Mouse (Mus musculus): ENCODE measurements at regions not wholly inside any gene's neighbourhood (a gene's known extent, or its start where the extent isn't known, plus 50 kb on each side); places are given as distances from the start of the nearest gene placed in this dataset.
"Not testable (repeated sequence)": the region's sequence is repeated elsewhere in the genome, so short reads cannot be mapped to it uniquely, and the experiment has no call there.

- not testable (repeated sequence) for H3K27me3 ChIP-seq (ENCODE audit: insufficient read depth, low read length); H3K4me3 ChIP-seq (replicated peaks; ENCODE audit: low read length); H3K36me3 ChIP-seq (ENCODE audit: insufficient read depth, low read length); H3K9me3 ChIP-seq (ENCODE audit: low read length)
- peaks cover 19% of the 10 kb centered on the region for H3K4me1 ChIP-seq (replicated peaks; ENCODE audit: low read depth, low read length)
- peak; percentile 94 for TF ChIP-seq NANOG (IDR thresholded peaks at IDR 0.05; ENCODE audit: borderline replicate concordance, low read length)
Measured at GRCm38 (mm10) chr3:157423447-157423846, 110.5 kb upstream of the Zranb2 start.

GRCm38 (mm10) chr3:157426720-157427119, 107.2 kb upstream of the Zranb2 start:
- no peak for TF ChIP-seq NANOG (IDR thresholded peaks at IDR 0.05; ENCODE audit: borderline replicate concordance, low read length)
- TF ChIP-seq CTCF (conservative IDR thresholded peaks at IDR 0.05; ENCODE audit: low read length): no peak
- no peak for TF ChIP-seq POU5F1 (IDR thresholded peaks at IDR 0.05; ENCODE audit: borderline replicate concordance, low read length)
- H3K4me3 ChIP-seq (replicated peaks; ENCODE audit: low read length): no peak overlapping the region
- H3K9me3 ChIP-seq (ENCODE audit: low read length): no peaks in the 10 kb centered on the region
- H3K36me3 ChIP-seq (ENCODE audit: insufficient read depth, low read length): no peaks in the 10 kb centered on the region
- H3K4me1 ChIP-seq (replicated peaks; ENCODE audit: low read depth, low read length): peaks cover 19% of the 10 kb centered on the region
- H3K27me3 ChIP-seq (ENCODE audit: insufficient read depth, low read length): no peaks in the 10 kb centered on the region

GRCm38 (mm10) chr3:157449794-157450193, 84.2 kb upstream of the Zranb2 start:
- H3K27me3 ChIP-seq (ENCODE audit: insufficient read depth, low read length): no peaks in the 10 kb centered on the region
- TF ChIP-seq NANOG (IDR thresholded peaks at IDR 0.05; ENCODE audit: borderline replicate concordance, low read length) (no peak), POU5F1 (IDR thresholded peaks at IDR 0.05; ENCODE audit: borderline replicate concordance, low read length) (no peak), CTCF (conservative IDR thresholded peaks at IDR 0.05; ENCODE audit: low read length) (peak; percentile 27)
- H3K9me3 ChIP-seq (ENCODE audit: low read length): no peaks in the 10 kb centered on the region
- no peaks in the 10 kb centered on the region for H3K4me1 ChIP-seq (replicated peaks; ENCODE audit: low read depth, low read length)
- H3K36me3 ChIP-seq (ENCODE audit: insufficient read depth, low read length): no peaks in the 10 kb centered on the region
- H3K4me3 ChIP-seq (replicated peaks; ENCODE audit: low read length): no peak overlapping the region

GRCm38 (mm10) chr3:157471600-157471999, 62.4 kb upstream of the Zranb2 start:
- H3K4me3 ChIP-seq (replicated peaks; ENCODE audit: low read length): no peak overlapping the region
- no peaks in the 10 kb centered on the region for H3K4me1 ChIP-seq (replicated peaks; ENCODE audit: low read depth, low read length)
- peaks cover 8% of the 10 kb centered on the region; the same call in 1 of the 2 replicates for H3K9me3 ChIP-seq (ENCODE audit: low read length)
- H3K36me3 ChIP-seq (ENCODE audit: insufficient read depth, low read length): no peaks in the 10 kb centered on the region
- H3K27me3 ChIP-seq (ENCODE audit: insufficient read depth, low read length): no peaks in the 10 kb centered on the region
- TF ChIP-seq NANOG (IDR thresholded peaks at IDR 0.05; ENCODE audit: borderline replicate concordance, low read length) (no peak), CTCF (conservative IDR thresholded peaks at IDR 0.05; ENCODE audit: low read length) (no peak), POU5F1 (IDR thresholded peaks at IDR 0.05; ENCODE audit: borderline replicate concordance, low read length) (no peak)

- Histone ChIP-seq H3K9me3 (ENCODE audit: low read length) (peaks cover 11% of the 10 kb centered on the region; the same call in 1 of the 2 replicates), H3K36me3 (ENCODE audit: insufficient read depth, low read length) (no peaks in the 10 kb centered on the region), H3K27me3 (ENCODE audit: insufficient read depth, low read length) (no peaks in the 10 kb centered on the region), H3K4me3 (replicated peaks; ENCODE audit: low read length) (no peak overlapping the region), H3K4me1 (replicated peaks; ENCODE audit: low read depth, low read length) (no peaks in the 10 kb centered on the region)
- no peak for TF ChIP-seq POU5F1 (IDR thresholded peaks at IDR 0.05; ENCODE audit: borderline replicate concordance, low read length)
- no peak for TF ChIP-seq NANOG (IDR thresholded peaks at IDR 0.05; ENCODE audit: borderline replicate concordance, low read length)
- no peak for TF ChIP-seq CTCF (conservative IDR thresholded peaks at IDR 0.05; ENCODE audit: low read length)
Measured at GRCm38 (mm10) chr3:157472674-157473073, 61.3 kb upstream of the Zranb2 start.

- H3K4me1 ChIP-seq (replicated peaks; ENCODE audit: low read depth, low read length): no peaks in the 10 kb centered on the region
- H3K27me3 ChIP-seq (ENCODE audit: insufficient read depth, low read length): no peaks in the 10 kb centered on the region
- H3K4me3 ChIP-seq (replicated peaks; ENCODE audit: low read length): no peak overlapping the region
- no peaks in the 10 kb centered on the region for H3K36me3 ChIP-seq (ENCODE audit: insufficient read depth, low read length)
- TF ChIP-seq CTCF (conservative IDR thresholded peaks at IDR 0.05; ENCODE audit: low read length): no peak
- no peak for TF ChIP-seq POU5F1 (IDR thresholded peaks at IDR 0.05; ENCODE audit: borderline replicate concordance, low read length)
- TF ChIP-seq NANOG (IDR thresholded peaks at IDR 0.05; ENCODE audit: borderline replicate concordance, low read length): no peak
- H3K9me3 ChIP-seq (ENCODE audit: low read length): peaks cover 11% of the 10 kb centered on the region; the same call in 1 of the 2 replicates
Measured at GRCm38 (mm10) chr3:157477731-157478130, 56.2 kb upstream of the Zranb2 start.

Data from E14TG2a.4 (cell line).